Mouse (Mus musculus) mouse trophoblast stem cell (cell line): ENCODE measurements around the gene Rbms1.

Source experiments
- in situ Hi-C, 2 experiments: fragments of 300-500 bp; cut with MseI, MboI; formaldehyde crosslinking; loops; 2 replicates in 1 of 2; 3 replicates in 1 of 2; pipeline ENCODE4 v1.15.1; 2025

Gene Rbms1

DNA sequence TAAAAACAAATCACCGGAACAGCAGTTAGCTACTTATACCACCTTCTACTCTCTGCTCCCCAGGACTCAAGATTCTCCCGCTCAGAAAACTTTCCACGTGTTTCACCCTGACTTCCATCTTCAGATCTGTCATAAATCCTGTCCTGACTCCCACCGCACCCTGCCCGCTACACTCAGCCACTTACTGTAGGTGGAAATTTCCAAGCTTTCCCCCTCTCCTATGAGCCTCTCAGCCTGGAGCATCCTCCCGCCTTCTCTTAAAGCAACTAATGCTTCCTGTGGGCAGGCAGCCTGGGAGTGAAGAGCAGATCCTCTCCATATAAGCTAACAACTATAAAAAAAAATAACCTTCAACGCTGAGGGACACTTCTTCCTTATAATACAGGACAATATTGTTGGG, 44.6 kb downstream of the Rbms1 start:
- in situ Hi-C loops, result no loop called here

DNA sequence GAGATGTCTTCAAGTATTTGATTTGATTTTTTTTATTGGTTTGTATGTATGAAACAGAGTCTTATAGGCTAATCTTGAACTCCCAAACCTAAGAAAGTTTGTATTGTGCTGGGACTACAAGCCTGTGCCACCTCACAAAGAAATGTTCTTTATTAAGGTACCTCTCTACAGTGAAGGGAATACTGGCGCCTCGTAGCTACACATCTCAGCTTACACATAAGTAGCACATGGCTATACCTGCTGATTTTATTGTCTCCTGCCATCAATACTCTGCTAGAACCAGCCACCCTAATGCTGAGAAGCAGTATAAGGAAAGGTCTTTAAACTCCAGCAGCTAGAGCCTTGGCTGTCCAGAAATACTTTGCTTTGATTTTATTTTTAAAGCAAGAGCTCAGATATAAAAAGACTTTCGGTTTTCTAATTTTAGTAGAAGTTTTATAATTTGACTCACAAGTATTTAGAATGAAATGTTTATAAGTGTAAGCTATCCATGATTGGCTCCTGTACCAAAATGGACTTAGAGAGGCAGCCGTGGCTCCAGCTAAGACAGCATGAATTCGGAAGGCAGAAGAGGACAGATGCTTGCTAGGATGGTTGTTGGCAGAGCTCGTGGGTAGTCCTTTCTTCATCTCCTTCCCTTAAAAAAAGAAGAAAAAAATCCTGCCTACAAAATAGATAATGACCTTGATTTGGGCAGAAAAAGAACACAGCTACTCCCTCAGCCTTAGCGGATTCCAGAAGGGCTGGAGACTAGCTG, 48.3 kb downstream of the Rbms1 start:
- in situ Hi-C loops, result no loop called here

DNA sequence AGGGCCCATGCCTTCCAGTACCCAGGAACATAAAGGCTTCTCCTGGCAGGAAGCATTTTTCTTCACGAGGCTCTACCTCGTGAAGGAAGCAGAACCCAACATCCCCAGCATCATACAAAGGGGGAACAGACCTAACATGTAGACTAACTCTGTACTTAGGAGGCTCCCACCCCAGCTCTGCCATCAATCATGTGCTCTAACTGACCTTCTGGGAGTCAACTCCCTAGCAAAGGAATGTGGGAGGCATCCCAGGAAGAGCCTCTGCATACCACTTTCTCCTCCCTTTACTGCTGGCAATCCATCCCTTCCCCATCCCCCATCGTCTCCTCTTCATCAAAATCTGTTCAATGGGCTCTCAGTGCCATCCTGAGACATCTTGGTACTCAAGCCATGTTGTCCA, 49.7 kb downstream of the Rbms1 start:
- in situ Hi-C loops, result no loop called here

DNA sequence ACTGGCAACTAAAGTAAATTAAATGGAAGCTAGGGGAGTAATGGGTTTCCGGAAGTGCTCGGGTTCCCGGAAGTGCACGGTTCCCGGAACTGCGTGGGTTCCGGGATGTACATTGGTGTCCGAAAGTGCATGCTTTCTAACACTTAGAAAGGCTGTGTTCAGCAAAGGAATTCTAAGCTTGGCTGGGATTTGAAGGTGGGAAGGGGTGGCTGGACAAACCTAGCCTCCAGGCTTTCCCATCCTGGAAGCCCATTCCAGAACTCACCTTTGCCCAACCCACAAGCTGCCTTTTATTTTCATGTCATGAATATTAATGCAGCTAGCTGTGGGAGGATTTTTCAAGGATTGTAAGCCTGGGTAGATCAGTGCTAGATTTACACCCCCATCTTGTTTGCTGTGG, 51.3 kb downstream of the Rbms1 start:
- in situ Hi-C loops, result no loop called here

DNA sequence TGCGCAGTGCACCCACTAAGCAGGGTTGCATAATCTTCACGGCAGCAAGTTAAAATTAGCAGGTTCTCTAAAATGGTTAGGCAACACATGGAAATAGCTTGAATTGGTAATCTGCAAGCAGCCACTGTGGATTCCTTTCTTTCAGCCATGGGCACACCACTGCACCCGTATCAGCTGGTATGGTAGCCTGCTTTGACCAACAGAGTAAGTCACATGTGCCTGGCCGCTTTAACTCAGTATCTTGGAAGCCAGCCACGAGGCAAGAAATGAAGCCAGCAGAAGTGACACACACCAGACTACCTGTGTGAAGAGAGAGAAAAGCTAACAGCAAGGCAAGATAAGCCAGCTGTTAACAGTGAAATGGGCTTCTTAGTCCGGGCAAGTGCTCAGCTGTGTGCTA, 52.2 kb downstream of the Rbms1 start:
- in situ Hi-C loops, result no loop called here

DNA sequence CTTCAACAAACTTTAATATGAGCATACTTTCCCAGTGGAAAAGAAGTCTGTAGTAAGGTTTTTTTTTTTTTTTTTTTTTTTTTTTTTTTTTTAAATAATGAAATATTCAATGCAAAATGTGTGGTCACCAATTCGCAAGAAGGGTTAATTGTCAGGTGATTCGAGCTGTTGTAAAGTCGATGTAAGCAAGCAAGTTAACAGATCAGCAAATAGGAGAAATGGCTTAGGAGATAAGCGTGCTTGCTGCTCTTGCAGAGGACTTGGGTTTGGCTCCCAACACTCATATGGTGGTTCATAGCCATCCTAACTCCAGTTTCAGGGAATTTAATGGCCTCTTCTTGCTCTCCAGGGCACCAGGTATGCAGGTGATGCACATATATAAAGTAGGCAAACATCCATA, 54.4 kb downstream of the Rbms1 start:
- in situ Hi-C loops, result no loop called here

DNA sequence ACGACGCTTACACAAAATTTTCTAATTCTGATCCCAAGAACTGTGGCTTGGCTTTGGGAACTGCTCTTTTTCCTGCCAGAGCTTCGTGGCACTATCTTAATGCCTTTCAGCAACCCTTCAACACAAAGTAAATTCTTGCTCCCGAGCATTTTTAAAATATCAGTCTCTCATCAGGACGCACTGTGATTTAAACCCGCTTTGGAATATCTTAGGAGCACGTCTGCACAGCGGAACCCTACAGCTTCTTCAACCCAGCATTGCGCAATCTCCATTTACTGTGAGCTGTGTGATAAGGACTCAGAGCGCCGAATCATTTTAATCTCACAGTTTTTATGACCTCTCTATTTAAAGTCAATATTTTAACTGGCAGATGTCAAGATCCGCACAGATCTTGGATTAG, 54.9 kb downstream of the Rbms1 start:
- in situ Hi-C loops, result no loop called here

DNA sequence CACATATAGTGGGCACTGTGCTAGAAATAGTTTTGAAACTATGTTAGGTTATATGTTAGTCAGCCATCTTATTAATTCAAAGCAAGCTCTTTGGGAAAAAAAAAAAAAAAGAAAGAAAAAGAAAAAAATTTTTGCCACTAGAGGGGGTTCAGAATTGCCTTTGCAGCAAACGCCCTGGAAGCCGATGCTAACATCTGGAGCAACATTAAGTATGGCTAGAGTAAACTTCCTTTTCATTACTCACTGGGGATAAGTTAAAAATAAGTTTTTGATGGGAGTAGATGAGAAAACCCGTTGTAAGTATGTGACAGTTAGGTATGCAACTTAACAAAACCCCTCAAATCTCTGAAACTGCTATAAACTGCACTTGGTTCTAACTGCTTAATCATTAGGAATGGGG, 57.7 kb downstream of the Rbms1 start:
- in situ Hi-C loops, result no loop called here

DNA sequence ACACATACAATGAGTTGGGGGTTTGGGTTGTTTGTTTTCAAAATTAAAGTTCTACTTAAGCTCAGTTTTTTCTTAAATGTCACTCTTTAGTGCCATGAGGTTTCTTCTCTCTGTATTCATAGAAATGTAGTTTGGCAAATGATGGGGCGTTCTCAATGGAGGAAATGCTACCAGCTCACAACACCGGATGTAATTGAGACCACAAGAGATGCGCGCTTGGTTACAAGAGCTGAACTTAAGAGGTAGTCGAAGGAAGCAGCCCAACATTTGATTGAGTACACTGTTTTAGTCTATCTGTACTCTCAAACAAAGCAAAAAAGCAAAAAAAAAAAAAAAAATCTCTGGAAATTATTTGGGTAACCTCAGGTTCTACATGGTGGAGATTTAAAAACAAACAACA, 58.9 kb downstream of the Rbms1 start:
- in situ Hi-C loops, result no loop called here

DNA sequence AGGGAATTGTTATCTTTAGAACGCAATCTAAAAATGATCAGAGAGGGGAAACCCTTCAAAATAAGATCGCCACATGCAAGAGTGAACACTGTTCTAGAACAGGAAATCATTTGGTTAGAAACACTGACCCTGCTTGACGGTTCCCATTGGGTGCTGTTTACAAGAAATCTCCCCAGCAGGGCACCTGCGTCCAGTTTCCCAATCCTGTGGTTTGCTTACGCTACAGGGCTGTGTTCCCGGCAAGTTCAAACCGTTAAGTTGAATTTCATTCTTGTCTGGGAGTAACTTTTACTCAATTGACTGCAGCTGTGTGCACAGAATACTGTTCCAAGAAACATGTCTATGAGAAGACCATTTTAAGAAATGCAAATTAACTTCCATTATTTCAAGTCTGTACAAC, 59.5 kb downstream of the Rbms1 start:
- in situ Hi-C loops, result no loop called here

DNA sequence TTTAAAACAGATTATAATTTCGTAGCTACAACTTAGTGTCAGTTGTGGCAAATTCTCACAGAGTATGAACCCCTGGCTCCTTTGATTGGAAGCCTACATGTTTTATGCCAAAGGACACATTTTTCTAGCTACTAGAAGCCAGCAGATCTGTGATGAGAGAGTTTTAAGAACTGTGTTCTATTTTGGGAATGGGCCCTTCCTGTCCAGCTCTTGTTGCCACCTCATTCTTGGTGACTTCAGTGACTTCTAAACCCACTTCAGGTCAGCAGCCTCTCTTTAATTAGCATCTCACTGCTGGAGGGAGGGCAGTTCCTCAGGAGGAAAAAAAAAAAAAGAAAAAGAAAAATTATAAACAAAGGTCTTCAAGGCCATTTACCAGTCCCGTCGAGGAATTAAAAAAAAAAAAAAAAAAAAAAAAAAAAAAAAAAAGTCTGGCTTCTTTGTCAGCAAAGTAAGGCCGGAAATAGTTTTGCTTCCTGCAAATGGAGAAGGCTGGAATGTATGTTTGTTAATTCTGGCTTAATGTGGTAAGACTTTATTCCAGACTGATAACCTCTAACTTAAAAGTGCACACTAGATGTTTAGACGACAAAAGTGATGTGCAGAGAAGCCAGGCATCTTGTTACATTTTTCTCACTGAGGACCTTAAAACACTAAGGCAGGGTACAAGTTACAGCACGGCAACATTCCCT, 60.4 kb downstream of the Rbms1 start:
- in situ Hi-C loops, result no loop called here

DNA sequence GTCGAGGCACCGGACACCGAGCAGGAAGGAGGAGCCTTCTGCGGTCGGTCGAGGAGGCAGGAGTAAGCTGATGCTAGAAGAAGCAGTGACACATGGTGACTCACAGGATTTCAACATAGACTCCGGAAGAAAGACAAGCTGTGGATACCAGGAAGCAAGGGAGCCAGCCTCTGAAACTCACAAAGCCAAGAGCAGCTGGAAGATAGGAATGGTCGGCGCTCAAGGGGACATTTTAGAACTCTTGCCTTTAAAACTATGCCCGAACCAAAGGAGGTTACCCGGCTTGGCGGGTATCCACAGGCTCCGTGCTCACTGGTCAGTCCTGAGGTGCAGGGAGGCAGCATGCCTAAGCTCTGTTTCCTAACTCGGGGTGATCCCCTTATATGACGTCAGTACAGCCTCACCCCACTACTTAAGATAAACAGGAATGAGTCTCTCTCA, 61.5 kb downstream of the Rbms1 start:
- in situ Hi-C loops, result no loop called here

DNA sequence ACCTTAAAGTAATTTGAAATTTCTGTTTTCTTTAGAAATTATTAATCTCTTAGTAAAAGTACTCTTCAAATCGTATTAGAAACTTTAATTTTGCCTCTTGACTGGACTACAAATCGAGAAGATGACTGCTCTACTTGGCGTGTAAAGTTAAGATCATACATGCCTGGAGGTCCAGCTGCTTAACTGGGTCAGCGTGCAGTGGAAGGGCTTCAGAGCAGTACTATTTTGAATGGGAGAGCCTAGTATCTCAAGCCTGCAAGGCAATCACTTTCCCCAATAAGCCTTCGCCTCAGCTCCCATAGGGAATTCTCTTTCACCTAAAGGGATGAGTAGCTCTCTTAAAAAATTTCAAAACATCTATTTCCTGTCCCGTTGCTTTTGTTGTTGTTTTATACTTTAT, 62.0 kb downstream of the Rbms1 start:
- in situ Hi-C loops, result no loop called here

DNA sequence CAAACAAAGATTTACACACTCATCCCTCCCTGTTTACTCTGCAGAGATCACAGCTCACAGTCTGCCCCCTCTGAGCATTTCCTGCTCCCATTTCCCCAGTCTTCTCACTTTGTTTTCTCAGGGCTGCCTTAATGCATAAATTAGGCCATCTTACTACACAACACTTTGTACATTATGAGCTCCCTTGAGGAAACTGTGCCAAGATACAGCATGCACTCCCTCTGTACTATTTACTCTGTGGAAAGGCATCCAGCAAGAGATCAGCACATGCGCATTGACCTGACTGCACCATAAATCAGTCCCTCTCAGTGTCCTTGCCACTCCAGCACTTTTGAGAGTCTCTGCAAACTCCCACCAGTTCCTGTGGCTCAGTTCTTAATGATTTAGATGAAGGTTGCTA, 70.0 kb downstream of the Rbms1 start:
- in situ Hi-C loops, result no loop called here

DNA sequence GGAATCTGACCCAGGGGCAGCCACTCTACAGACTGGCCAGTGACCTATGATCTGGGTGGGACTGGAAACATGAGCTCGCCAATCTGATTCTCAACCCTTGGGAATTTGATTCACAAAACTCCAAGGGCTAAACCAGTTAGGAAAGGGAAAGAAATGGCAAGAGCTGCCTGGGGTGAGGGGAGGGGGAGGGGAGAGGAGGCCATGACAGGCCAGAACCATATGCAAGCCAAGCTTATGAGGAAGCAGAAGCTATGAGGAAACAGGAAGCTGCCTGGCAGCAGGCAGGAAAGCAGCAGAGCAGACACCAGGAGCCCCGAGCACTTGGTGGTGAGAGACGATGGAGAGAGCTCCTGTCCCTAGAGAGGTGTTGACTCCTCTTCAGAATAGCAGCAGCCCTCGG, 79.1 kb downstream of the Rbms1 start:
- in situ Hi-C loops, result no loop called here

DNA sequence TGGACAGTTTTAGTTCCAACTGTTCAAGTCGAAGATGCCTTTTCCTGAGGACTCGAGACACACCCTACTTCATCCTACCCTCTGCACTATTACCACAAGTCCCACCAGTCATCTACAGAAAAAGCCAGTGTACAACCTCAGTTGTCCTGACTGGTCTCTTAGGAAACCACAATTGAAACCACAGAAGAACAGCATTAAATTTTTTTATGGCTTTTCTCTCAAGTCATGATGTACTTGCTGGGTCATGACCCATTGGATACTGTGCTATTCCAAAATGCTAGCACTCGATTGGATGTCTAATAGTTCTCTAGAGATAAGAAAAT, 80.0 kb downstream of the Rbms1 start:
- in situ Hi-C loops, result no loop called here

DNA sequence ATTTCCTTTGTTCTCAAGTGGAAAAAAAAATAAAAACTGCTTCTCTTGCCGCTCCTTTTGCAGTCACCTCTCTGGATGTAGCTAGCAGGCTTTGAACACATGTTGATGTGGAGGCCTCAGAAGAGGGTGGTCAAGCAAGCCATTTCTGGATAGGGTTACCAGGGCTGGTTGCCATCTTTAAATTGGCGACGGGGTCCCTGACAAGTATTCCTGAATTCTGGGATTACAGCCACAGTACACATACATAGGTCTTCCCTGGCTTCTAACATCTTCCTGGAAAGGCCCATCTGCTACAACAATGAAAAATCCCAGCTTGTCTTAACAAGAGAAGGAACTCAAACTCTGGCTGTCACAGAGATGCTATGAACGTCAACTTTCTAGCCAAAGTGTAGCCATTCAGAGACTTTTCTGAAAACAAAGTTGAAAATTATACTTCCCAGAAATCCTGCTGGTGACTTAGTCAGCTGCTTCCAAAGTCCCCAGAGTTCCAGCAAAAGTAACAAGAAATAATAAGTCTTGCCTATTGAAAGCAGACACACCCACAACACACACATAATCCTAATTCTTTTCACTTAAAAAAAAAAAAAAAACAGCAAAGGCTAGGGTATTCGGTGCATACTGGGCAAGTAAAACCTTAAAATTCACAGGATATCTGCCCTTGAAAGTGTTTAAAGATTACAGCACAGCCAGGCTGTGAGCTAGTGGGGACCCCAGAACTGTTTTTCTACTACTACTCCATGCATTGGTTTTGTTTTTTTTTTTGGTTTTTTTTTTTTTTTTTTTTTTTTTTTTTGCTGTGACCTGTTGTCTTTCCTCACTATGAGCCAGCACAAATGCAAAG, 80.6 kb downstream of the Rbms1 start:
- in situ Hi-C loops, result no loop called here

DNA sequence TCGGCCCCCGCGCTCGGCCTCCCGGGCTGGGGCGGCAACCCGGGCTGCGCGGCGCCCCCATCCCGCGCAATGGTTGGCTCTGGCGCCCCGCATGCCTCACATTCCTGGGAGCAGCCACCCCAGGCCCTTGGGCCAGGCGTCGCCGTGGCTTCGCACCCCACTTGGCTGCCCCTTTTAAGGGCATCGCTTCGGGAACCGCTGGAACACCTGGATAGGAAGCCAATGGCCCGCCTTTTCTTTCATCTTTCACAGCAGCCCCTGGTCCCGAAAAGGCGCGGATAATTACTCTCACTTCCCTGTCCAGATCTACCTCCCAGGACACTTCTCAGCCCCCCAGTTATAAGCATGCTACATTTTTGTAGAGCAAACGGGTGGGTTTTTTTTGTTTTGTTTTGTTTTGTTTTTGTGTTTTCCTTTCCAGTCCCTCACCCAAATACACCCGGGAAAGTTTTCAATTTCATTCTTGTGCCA, 81.4 kb downstream of the Rbms1 start:
- in situ Hi-C loops, result no loop called here

DNA sequence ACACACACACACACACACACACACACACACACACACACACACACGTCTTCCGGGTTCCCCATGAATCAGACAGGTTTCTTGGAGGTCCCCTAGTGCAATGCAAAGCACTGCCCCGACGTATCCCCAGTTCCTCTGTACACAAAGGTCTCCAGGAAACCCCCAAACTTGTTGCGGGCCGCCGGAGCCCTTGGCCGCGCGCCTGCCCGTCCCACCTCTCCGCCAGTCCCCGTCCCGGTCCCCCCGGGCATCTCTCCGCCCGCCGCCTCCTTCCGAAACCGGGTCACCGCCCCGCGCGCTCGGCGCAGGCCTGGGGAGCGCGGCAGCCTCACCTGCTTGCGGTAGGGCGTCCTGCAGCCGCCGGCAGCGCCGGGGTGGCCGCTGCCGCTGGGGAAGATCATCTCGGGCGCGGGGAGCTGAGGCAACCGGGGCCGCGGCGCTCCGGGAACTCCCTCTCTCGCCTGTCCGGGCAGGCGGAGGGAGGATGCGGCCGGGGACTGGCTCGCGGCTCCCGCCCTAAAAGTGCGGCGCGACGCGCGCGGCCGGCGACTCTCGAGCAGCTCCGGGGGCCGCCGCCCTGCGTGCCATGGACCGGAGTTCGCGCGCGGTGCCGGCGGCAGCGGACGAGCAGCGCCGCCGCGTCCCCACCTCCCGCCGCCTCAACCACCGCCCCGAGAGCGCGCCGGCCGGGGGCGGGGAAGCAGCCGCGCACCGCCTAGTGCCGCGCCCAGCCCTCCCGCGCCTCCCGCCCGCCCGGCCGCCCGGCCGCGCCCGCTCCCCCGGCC, 82.0 kb downstream of the Rbms1 start:
- in situ Hi-C loops, result no loop called here

DNA sequence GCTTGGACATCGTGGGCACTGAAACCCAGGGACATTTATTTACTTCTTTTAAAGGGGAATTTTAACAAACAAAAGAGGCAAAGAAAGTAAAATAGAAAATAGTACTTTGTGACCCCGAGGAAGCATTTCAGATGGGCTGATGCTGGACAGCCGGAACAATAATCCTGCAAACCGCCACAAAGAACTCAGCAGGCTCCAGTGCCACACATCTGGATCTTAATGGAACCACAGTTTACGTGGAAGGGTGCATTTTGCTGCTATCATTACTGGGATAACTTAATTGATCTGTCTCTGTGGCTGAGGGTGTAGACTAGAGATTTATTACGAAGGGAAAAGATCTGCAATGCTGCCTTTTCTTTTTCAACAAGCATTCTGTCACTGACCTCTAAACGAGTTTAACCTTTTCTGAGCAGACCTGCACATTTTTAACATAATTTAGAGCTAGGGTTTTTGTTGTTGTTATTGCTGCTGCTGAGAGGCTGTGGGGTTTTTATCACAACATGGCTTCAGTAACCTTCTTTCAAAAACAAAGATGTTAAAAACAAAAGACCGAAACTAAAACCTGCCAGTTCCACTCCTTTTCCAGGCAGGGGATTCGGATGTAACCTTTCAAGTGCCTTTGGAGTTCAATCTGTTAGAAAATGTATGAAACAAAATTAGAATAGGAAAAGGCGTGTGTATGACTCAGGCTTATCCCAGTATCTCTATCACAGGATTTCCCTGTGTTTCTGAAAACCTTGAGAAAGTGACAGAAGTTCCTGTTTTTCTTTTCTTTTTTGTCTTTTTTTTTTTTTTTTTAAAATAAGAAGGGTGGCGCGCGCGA, 82.8 kb downstream of the Rbms1 start:
- in situ Hi-C loops, result no loop called here
